Mouse (Mus musculus) kidney, postnatal 14 days (tissue): Measurements from ENCODE around the gene Ube2f.

Experiments used
- DNase-seq: peaks from one replicate; pipeline ENCODE4 v3.0.0; 2022; ENCODE audit warnings: mixed read lengths

Ube2f gene

DNA sequence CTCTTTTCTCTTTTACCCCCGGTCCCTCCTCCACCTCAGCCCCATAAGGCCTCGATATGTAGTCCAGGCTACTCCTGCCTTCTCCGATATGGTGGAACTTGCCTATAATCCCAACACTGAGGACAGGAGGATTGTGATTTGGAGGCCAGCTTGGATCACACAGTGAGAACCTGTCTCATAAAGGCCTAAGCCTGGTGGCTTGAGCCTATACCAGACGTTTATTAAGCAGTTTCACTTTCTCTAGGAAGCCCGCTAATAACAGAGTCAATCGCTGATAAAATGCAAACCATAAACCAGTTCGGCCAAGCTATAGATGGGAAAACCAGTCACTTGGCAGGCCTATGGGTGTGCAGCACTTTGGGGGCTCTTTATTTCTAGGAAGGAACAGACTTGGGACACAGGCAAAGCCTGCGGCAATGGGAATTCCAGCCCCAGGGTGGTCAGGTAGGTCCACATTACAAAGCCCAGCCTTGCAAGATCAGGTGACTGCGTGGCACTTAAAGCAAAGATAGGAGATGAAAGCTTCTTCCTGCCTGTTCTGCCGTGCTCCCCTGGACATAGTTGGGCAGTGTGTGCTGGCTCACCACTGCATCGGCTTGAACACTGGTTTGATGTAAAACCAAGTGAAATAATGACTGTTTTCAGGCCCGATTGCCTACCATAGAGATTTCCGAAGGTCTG lies 49.1 kb downstream of the Ube2f start:
- no peak for DNase-seq

- DNase-seq = peak; percentile 59
These were observed 49.8 kb downstream of the Ube2f start for GRCm38 (mm10) chr1:91299707-91300426.

DNA sequence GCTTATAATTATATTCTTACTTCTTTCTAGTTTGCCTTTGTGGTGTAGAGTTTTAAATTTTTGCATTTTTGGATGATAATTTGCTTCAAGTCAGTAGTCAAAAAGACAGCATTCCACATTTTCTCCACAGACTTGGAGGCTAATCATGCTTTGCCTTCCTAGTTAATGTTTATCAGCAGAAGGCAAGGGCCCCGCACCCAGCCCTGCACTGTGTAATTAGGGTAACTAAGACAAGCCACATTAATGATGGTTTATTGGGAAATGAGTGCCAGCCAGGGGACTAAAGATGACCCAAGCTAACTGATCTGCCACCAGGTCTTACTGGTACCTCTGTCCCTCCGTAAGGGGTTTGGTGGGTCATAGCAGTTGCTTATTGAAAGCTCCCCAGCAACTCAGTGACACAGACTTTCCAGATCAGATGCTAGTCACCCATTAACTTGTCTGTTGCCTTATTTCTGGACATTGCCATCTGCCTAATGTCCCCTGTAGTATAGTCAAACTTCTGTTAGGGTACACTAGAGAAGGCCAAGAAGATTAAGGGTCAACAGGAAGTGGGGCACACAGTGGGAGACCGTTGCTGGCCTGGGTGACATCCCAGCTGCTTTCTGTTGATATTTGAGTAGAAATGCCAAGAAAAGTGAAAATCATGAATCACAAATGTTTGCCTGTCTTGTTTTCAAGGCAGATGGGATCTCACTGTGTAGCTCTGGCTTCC lies 51.3 kb downstream of the Ube2f start:
- DNase-seq = peak; percentile 69

GRCm38 (mm10) chr1:91302021-91302420 lies 51.9 kb downstream of the Ube2f start:
- peak; percentile 43 for DNase-seq

- no peak for DNase-seq
These were observed 54.5 kb downstream of the Ube2f start for GRCm38 (mm10) chr1:91304621-91305020.

- DNase-seq = no peak
These were observed 59.4 kb downstream of the Ube2f start for GRCm38 (mm10) chr1:91309366-91310085.

- no peak for DNase-seq
These were observed 62.2 kb downstream of the Ube2f start for GRCm38 (mm10) chr1:91312273-91312672.

- DNase-seq = no peak
These were observed 63.1 kb downstream of the Ube2f start for GRCm38 (mm10) chr1:91313251-91313650.

DNA sequence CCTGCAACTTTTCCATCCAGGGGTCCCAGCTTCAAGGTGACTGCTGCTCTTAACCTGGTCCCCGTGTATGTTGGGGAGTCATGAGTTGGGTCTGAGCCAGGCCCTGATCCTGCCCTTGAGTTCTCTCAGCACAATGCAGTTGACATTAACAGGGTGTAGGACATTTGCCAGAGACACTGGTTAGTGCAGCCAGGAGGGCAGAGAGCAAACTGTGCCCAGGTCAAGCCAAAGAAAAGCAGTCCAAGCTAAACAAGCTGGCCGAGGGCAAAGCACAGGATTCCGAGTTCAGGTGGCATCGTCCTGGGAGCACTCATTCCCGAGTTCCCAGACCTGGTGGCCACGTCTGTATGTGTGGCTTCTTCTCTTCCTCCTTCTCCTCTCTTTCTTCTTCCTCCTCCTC lies 67.6 kb downstream of the Ube2f start:
- DNase-seq = peak; percentile 54

DNA sequence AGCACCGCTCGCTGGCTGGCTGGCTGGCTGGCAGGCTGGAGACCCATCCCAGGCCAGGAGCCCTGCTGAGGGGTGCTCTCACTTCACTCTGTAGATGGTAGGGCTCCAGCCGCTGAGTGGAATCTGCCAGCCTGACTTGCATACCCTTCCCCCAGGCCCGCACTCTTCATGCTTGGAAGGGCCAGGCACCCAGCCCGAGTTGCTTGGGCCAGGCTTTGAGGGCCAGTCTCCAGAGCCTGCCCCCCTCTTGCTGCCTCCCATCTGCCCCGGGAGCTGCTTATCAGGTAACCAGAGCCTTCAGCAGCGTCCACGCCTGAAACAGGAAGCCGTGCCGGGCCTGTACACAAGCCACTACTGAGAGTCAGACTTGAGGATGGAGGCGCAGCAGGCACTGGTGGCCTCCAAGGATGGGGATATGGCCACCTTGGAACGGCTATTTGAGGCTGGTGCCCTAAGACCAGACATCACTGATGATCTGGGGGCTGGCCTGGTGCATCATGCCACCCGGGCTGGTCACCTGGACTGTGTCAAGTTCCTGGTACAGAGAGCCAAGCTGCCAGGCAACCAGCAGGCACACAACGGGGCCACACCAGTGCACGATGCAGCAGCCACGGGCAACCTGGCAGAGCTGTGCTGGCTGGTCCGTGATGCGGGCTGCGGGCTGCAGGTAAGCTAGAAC lies 71.8 kb downstream of the Ube2f start, which contains the start of gene Espnl:
Gene Espnl, plus strand, starts transcription at position 316 of the 679 bp plus-strand sequence.
- peak; percentile 30 for DNase-seq

GRCm38 (mm10) chr1:91324646-91325045 lies 74.5 kb downstream of the Ube2f start:
- no peak for DNase-seq

DNA sequence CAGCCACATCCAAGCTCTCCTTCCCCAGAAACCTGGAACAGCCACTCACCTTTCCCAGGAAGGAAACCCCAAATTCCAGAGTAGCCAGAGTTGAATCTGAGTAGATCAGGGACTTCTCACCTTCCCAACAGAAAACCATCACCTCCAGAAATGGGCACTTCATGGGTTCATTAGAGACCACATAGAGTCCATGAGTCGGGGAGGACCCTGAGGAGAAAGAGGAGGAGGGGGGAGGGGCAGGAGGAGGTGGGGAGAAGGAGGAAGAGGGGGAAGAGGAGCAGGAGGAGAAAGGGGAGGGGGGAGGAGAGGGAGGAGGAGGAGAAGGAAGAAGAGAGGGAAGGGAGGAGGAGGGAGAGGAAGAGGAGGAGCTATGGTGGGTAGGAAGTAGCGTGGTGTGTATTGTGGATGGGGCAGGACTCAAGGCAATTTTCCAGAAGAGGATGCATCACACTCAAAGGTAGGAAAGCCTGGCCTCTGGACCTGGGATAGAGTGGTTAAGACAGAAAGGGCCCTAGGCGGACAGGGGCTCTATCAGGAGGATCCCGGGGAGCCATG lies 75.5 kb downstream of the Ube2f start:
- no peak for DNase-seq

- DNase-seq = no peak
These were observed 82.0 kb downstream of the Ube2f start for GRCm38 (mm10) chr1:91332102-91332501.

- DNase-seq = no peak
These were observed 83.5 kb downstream of the Ube2f start for GRCm38 (mm10) chr1:91333582-91333981.

- DNase-seq = no peak
These were observed 87.3 kb downstream of the Ube2f start for GRCm38 (mm10) chr1:91337355-91337754.
